In the genomic region with DNA sequence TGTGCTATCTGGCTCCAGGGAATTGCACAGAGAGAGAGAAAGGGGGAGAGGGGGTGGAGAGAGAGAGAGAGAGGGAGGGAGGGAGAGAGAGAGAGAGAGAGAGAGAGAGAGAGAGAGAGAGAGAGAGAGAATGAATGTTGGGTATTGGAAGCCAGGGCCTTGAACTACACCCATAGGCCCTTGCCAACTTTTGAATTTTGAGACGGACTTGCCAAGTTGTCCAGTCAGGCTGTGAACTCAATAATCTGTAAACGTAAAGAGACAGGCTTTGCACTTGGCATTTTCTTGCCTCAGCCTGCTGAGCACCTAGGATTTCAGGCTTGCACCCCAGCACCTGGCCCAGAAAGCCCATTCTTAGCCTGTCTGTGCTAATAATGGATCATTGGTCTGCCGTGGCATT, we compare ENCODE assay signal across 9 mouse cellular contexts. TPM values are rescaled to one million over a fixed set of nuclear protein-coding genes. Genes with fewer than 3 reads are reported as not detected.
DNase-seq lines count a peak whose midpoint lies in the region; ATAC-seq and TF ChIP-seq lines count a peak whose summit lies in the region.
"Had no signal": no experiment of that assay in that cellular context is flagged by ENCODE, and none has a peak within 500 bp of the region (broad histone marks: within the 10 kb centered on the region; RNA-seq: fewer than 3 reads in every experiment).

No protein-coding gene starts in this region.

- peak overlapping the region; percentile 98 for H3K27ac ChIP-seq in heart, embryonic 12.5 days (ENCODE audit: poor library complexity, severe bottlenecking)
- no peak overlapping the region for H3K27ac ChIP-seq in forebrain, embryonic 15.5 days (replicated peaks)
- no peak overlapping the region for H3K27ac ChIP-seq in liver, embryonic 14.5 days

- no peaks in the 10 kb centered on the region for H3K27me3 ChIP-seq in heart, embryonic 12.5 days (replicated peaks)
- H3K27me3 ChIP-seq in forebrain, embryonic 15.5 days, result no peaks in the 10 kb centered on the region
- H3K27me3 ChIP-seq in liver, embryonic 14.5 days (ENCODE audit: control insufficient read depth, insufficient read depth, low read length), result no peaks in the 10 kb centered on the region

- no peak for TF ChIP-seq CTCF in liver, embryonic 14.5 days (IDR thresholded peaks at IDR 0.05; ENCODE audit: low read depth)

- 26% methylated on average over 3 of the region's 3 CpGs for WGBS in heart, embryonic 12.5 days
- WGBS in forebrain, embryonic 15.5 days, result 7% methylated on average over 3 of the region's 3 CpGs
- WGBS in liver, embryonic 14.5 days (ENCODE audit: insufficient replicate concordance), result 68% methylated on average over 3 of the region's 3 CpGs

- ATAC-seq in heart, embryonic 12.5 days (ENCODE audit: insufficient number of reproducible peaks, low FRiP score), result no peak
- ATAC-seq in forebrain, embryonic 15.5 days (replicated peaks), result no peak
- no peak for ATAC-seq in liver, embryonic 14.5 days (ENCODE audit: insufficient read depth)

- H3K36me3 ChIP-seq in heart, embryonic 12.5 days, result 0 out of 2 replicates have a peak, but pooled peaks cover 2% of the 10 kb centered on the region
- no peaks in the 10 kb centered on the region for H3K36me3 ChIP-seq in forebrain, embryonic 15.5 days
- no peaks in the 10 kb centered on the region for H3K36me3 ChIP-seq in liver, embryonic 14.5 days (replicated peaks; ENCODE audit: control insufficient read depth, insufficient read depth, low read depth)

- TF ChIP-seq EP300 in liver, embryonic 14.5 days (IDR thresholded peaks at IDR 0.05; ENCODE audit: low read depth), result no peak

- no peak for DNase-seq in heart, postnatal 4 days
- DNase-seq in Muller cell, postnatal 12 days (ENCODE audit: inconsistent ontology term), result peak; percentile 46
- DNase-seq in liver, embryonic 14.5 days (ENCODE audit: low read depth in 3 of 3, low spot score in 3 of 3), result no peak
- no peak for DNase-seq in B cell, adult 2 months
- no peak for DNase-seq in cerebellum, postnatal 4 days (ENCODE audit: low spot score in 2 of 2)
- no peak for DNase-seq in embryo, embryonic 11 days
- DNase-seq: kidney, adult 18-20 months had no signal

- H3K4me2 ChIP-seq in heart, embryonic 12.5 days, result peak overlapping the region; percentile 86
- peak overlapping the region; percentile 83 for H3K4me2 ChIP-seq in forebrain, embryonic 15.5 days (replicated peaks)
- H3K4me2 ChIP-seq in liver, embryonic 14.5 days (ENCODE audit: low read depth), result peak overlapping the region; percentile 72; the same call in 1 of the 2 replicates

- H3K4me3 ChIP-seq in heart, embryonic 12.5 days, result peak overlapping the region; percentile 90
- peak overlapping the region; percentile 69; the same call in 1 of the 2 replicates for H3K4me3 ChIP-seq in forebrain, embryonic 15.5 days
- no peak overlapping the region for H3K4me3 ChIP-seq in liver, embryonic 14.5 days (ENCODE audit: insufficient read depth in 1 of 2, low read depth in 2 of 2, low read length in 2 of 2)

- H3K9me3 ChIP-seq in heart, embryonic 12.5 days (replicated peaks), result no peaks in the 10 kb centered on the region
- no peaks in the 10 kb centered on the region for H3K9me3 ChIP-seq in forebrain, embryonic 15.5 days
- no peaks in the 10 kb centered on the region for H3K9me3 ChIP-seq in liver, embryonic 14.5 days (ENCODE audit: control insufficient read depth, low read length)

- H3K9ac ChIP-seq in heart, embryonic 12.5 days, result peak overlapping the region; percentile 99
- no peak overlapping the region for H3K9ac ChIP-seq in forebrain, embryonic 15.5 days (replicated peaks)
- no peak overlapping the region for H3K9ac ChIP-seq in liver, embryonic 14.5 days (replicated peaks)

- H3K4me1 ChIP-seq in heart, embryonic 12.5 days (replicated peaks), result peaks cover 70% of the 10 kb centered on the region
- H3K4me1 ChIP-seq in forebrain, embryonic 15.5 days, result peaks cover 55% of the 10 kb centered on the region
- H3K4me1 ChIP-seq in liver, embryonic 14.5 days (replicated peaks; ENCODE audit: control insufficient read depth in 2 of 2, insufficient read depth in 2 of 2, low read length in 1 of 2), result peaks cover 10 to 35% of the 10 kb centered on the region in 2 experiments

RNA-seq across cellular contexts. Expression of a gene that starts 48.2 kb away (rescaled TPM):
- 0.08 TPM in 1 of 2 replicates, not detected in the other for polyA plus RNA-seq in heart, embryonic 12.5 days (2016; fragmentation: Nextera tagmentation; extraction: Ambion mirVana)
- total RNA-seq in heart, postnatal 4 days (2021), result not detected
- polyA plus RNA-seq in forebrain, embryonic 15.5 days (2015; fragmentation: Nextera tagmentation; extraction: Ambion mirVana), result 0.08 and 0.20 TPM in 2 replicates
- polyA plus RNA-seq in liver, embryonic 14.5 days (2012; rRNA removed), result 0.01 TPM in 1 of 2 replicates, not detected in the other
- not detected in 2 replicates for polyA plus RNA-seq in liver, embryonic 14.5 days (2014; fragmentation: Nextera tagmentation; extraction: Ambion mirVana)

Comparison
In these comparisons a context has a peak if more than half of its experiments do, and no peak if none do; other contexts are left out.
1. H3K4me3 ChIP-seq: peak in heart, embryonic 12.5 days (single experiment) and forebrain, embryonic 15.5 days (single experiment); none in liver, embryonic 14.5 days (0 of 2).
2. Peak in every context shown above with its lines, with median percentiles within 50 percentile points of each other: H3K4me2 ChIP-seq.